Mouse (Mus musculus) heart, postnatal 0 days (tissue): ENCODE measurements around the gene Plekha3. TPM values are rescaled to one million over a fixed set of nuclear protein-coding genes. Genes with fewer than 3 reads are reported as not detected.

Source experiments
- ATAC-seq: fragments of 200-750 bp; cut with Nextera tagmentation; 2 replicates; pipeline ENCODE4 v1.8.0; 2017; ENCODE audit warnings: low read depth, moderate number of reproducible peaks, moderate library complexity; ENCODE audit not compliant: insufficient read depth
- DNase-seq: peaks from one replicate; pipeline ENCODE4 v3.0.0-alpha.2; 2016; ENCODE audit warnings: low spot score
- H3K27ac ChIP-seq: fragments of 300-500 bp; sonication (generic); 2 replicates; pipeline ENCODE4 v1.5.1; 2014; ENCODE audit warnings: low read depth, mild to moderate bottlenecking
- H3K27me3 ChIP-seq: fragments of 300-500 bp; sonication (generic); 2 replicates; pipeline ENCODE4 v1.6.1; 2014; ENCODE audit warnings: low read length, mixed read lengths; ENCODE audit not compliant: control insufficient read depth, insufficient read depth
- H3K36me3 ChIP-seq: fragments of 300-500 bp; sonication (generic); replicated peaks from 2 replicates; pipeline ENCODE4 v1.6.1; 2014; ENCODE audit warnings: low read length, mixed read lengths; ENCODE audit not compliant: control insufficient read depth, insufficient read depth
- H3K4me1 ChIP-seq: fragments of 300-500 bp; sonication (generic); 2 replicates; pipeline ENCODE4 v1.6.1; 2014; ENCODE audit warnings: antibody characterized with exemption; ENCODE audit not compliant: control insufficient read depth, insufficient read depth
- H3K4me2 ChIP-seq: fragments of 300-500 bp; sonication (generic); 2 replicates; pipeline ENCODE4 v1.6.1; 2014; ENCODE audit warnings: low read depth, mild to moderate bottlenecking, low read length, moderate library complexity
- H3K4me3 ChIP-seq: fragments of 300-500 bp; sonication (generic); 2 replicates; pipeline ENCODE4 v1.5.1; 2014; ENCODE audit warnings: low read depth, low read length
- H3K9ac ChIP-seq: fragments of 300-500 bp; sonication (generic); replicated peaks from 2 replicates; pipeline ENCODE4 v1.6.1; 2014; ENCODE audit warnings: low read depth, low read length, mixed read lengths
- H3K9me3 ChIP-seq: fragments of 300-500 bp; sonication (generic); replicated peaks from 2 replicates; pipeline ENCODE4 v1.6.1; 2016; ENCODE audit warnings: low read length; ENCODE audit not compliant: control insufficient read depth
- CTCF ChIP-seq: IDR thresholded peaks from 2 replicates; pipeline ENCODE4 v1.5.1; 2016; ENCODE audit warnings: antibody characterized with exemption, control low read depth, low read depth
- EP300 ChIP-seq: IDR thresholded peaks from 2 replicates; pipeline ENCODE4 v1.6.1; 2016; ENCODE audit warnings: antibody characterized with exemption, low read depth
- WGBS: fragments of 180-500 bp; shearing (Covaris S2); extraction: QIAGEN DNeasy Blood & Tissue Kit; methylation state at CpG from one replicate; pipeline ENCODE4 v1.1.7; 2014; 5-methylcytosine and 5-hydroxymethylcytosine counted together
- polyA plus RNA-seq: library from polyadenylated mRNA; unstranded; fragments of >200 nt; fragmentation: Nextera tagmentation; extraction: Ambion mirVana; gene quantifications from 2 replicates; pipeline ENCODE4 v1.2.1, GENCODE M21; 2015
- total RNA-seq: library from RNA; depleted of rRNA; stranded (reverse); fragments of >200 nt; gene quantifications from 2 replicates; pipeline ENCODE4 v1.2.3, GENCODE M21; 2014; ENCODE audit warnings: low replicate concordance

Gene Plekha3
- total and polyA plus RNA-seq, 2 experiments from 2014 or later: 6.4 to 8.1 TPM

DNA sequence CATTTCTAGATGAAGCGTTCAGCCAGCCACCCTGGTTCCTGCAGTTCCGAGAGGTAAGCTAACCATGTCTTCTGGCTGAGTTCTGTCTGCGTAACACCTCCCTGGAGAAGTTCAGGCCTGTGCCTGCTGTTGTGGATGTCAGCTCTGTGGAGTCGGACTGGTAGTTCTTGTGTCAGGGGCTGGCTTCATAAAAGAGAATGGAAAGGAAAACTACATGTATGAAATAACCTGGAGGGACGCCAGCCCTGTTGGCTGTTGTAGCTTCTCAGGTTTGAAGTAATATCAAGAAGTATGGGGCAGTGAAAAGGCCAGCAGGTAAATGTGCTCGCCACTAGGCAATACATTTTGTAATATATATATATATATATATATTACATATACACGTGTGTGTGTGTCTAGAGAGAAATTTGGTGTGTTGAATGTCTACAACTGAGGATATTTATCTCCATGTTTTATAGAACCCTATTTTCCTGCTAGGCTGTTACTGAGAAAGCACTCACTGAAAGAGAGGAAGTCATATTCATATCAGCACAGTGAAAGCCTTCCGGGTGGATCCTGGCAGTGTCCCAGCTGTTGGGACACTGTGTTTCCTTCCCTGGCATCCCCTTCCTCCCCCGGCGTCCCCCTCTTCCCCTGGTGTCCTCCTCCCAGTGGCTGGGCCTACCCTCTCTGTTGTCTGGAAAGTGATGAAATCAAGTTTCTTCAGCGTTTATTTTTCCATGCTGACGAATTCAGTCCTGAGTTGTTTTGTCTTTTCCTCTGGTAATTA, 15.5 kb downstream of the Plekha3 start:
- Histone ChIP-seq H3K4me1 (peaks cover 4% of the 10 kb centered on the region), H3K36me3 (peaks cover 67% of the 10 kb centered on the region), H3K27ac (peak overlapping the region; percentile 57), H3K27me3 (no peaks in the 10 kb centered on the region), H3K4me2 (no peak overlapping the region), H3K9me3 (no peaks in the 10 kb centered on the region), H3K4me3 (no peak overlapping the region), H3K9ac (no peak overlapping the region)
- no peak for DNase-seq
- 0 out of 2 replicates have a peak, but pooled peaks have one; percentile 34 for TF ChIP-seq EP300
- no peak for TF ChIP-seq CTCF
- peak; percentile 66 for ATAC-seq
- WGBS: 62% methylated on average over 12 of the region's 12 CpGs

DNA sequence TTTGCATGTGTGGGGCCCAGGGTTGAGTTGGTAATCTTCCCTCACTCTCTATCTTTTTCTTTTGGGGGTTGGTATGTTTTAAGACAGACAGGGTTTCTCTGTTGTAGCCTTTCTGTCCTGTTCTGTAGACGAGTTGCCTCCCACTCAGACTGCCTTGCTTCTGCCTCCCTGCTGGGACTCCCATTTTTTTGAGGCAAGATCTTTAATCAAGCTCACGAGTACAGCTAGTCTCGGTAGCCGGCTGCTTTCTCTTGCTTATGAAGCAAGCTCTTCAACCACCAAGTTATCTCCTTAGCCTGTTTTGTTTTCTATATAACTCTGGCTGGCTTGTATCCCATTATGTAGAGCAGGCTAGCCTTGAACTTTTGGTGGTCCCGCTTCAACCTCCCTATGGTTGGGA, 18.7 kb downstream of the Plekha3 start:
- H3K27me3 ChIP-seq: no peaks in the 10 kb centered on the region
- 69% methylated on average over 5 of the region's 5 CpGs for WGBS
- ATAC-seq (no peak), DNase-seq (no peak)
- H3K9ac ChIP-seq: no peak overlapping the region
- no peaks in the 10 kb centered on the region for H3K9me3 ChIP-seq
- H3K4me1 ChIP-seq: no peaks in the 10 kb centered on the region
- no peak overlapping the region for H3K27ac ChIP-seq
- H3K4me3 ChIP-seq: no peak overlapping the region
- peaks cover 47% of the 10 kb centered on the region for H3K36me3 ChIP-seq
- no peak overlapping the region for H3K4me2 ChIP-seq
- no peak for TF ChIP-seq EP300
- TF ChIP-seq CTCF: no peak

GRCm38 (mm10) chr2:76695290-76695689, 20.2 kb downstream of the Plekha3 start:
- TF ChIP-seq CTCF (no peak), EP300 (no peak)
- ATAC-seq (no peak), DNase-seq (no peak)
- H3K4me3 ChIP-seq: no peak overlapping the region
- H3K4me1 ChIP-seq: no peaks in the 10 kb centered on the region
- H3K4me2 ChIP-seq: no peak overlapping the region
- H3K36me3 ChIP-seq: peaks cover 45% of the 10 kb centered on the region
- H3K27ac ChIP-seq: no peak overlapping the region
- H3K9me3 ChIP-seq: no peaks in the 10 kb centered on the region
- H3K9ac ChIP-seq: no peak overlapping the region
- H3K27me3 ChIP-seq: no peaks in the 10 kb centered on the region
- WGBS: 51% methylated on average over 6 of the region's 6 CpGs

GRCm38 (mm10) chr2:76702188-76702587, 27.1 kb downstream of the Plekha3 start:
- Histone ChIP-seq H3K27me3 (no peaks in the 10 kb centered on the region), H3K4me3 (no peak overlapping the region), H3K9ac (no peak overlapping the region), H3K36me3 (peaks cover 48% of the 10 kb centered on the region), H3K9me3 (no peaks in the 10 kb centered on the region), H3K4me2 (no peak overlapping the region), H3K4me1 (no peaks in the 10 kb centered on the region), H3K27ac (no peak overlapping the region)
- TF ChIP-seq EP300 (no peak), CTCF (no peak)
- ATAC-seq (peak; percentile 60), DNase-seq (no peak)
- 67% methylated on average over 3 of the region's 3 CpGs for WGBS

GRCm38 (mm10) chr2:76702751-76703150, 27.7 kb downstream of the Plekha3 start:
- DNase-seq (no peak), ATAC-seq (peak; percentile 13)
- no peaks in the 10 kb centered on the region for H3K4me1 ChIP-seq
- H3K9ac ChIP-seq: no peak overlapping the region
- H3K4me3 ChIP-seq: no peak overlapping the region
- H3K36me3 ChIP-seq: peaks cover 54% of the 10 kb centered on the region
- H3K27ac ChIP-seq: no peak overlapping the region
- no peak overlapping the region for H3K4me2 ChIP-seq
- no peaks in the 10 kb centered on the region for H3K27me3 ChIP-seq
- no peak for TF ChIP-seq EP300
- TF ChIP-seq CTCF: no peak
- H3K9me3 ChIP-seq: no peaks in the 10 kb centered on the region
- 74% methylated on average over 5 of the region's 5 CpGs for WGBS

- no peak for ATAC-seq
- Histone ChIP-seq H3K4me2 (no peak overlapping the region), H3K27me3 (no peaks in the 10 kb centered on the region), H3K27ac (no peak overlapping the region), H3K4me1 (no peaks in the 10 kb centered on the region), H3K36me3 (peaks cover 83% of the 10 kb centered on the region), H3K9me3 (no peaks in the 10 kb centered on the region), H3K9ac (no peak overlapping the region), H3K4me3 (no peak overlapping the region)
- 81% methylated on average over 13 of the region's 13 CpGs for WGBS
- DNase-seq: no peak
- TF ChIP-seq CTCF (no peak), EP300 (no peak)
Measured at GRCm38 (mm10) chr2:76705655-76706054, 30.6 kb downstream of the Plekha3 start.
